Mouse (Mus musculus) central nervous system, embryonic 11.5 days (tissue): Measurements from ENCODE around the gene Wee1. TPM values are rescaled to one million over a fixed set of nuclear protein-coding genes. Genes with fewer than 3 reads are reported as not detected.

Experiments used
- polyA plus RNA-seq: library from polyadenylated mRNA; depleted of rRNA; stranded (reverse); fragments of >200 nt; gene quantifications from 2 replicates; pipeline ENCODE4 v1.2.3, GENCODE M21; 2012; rRNA removed

Gene Wee1
- 33.2 and 33.7 TPM in 2 replicates for polyA plus RNA-seq

DNA sequence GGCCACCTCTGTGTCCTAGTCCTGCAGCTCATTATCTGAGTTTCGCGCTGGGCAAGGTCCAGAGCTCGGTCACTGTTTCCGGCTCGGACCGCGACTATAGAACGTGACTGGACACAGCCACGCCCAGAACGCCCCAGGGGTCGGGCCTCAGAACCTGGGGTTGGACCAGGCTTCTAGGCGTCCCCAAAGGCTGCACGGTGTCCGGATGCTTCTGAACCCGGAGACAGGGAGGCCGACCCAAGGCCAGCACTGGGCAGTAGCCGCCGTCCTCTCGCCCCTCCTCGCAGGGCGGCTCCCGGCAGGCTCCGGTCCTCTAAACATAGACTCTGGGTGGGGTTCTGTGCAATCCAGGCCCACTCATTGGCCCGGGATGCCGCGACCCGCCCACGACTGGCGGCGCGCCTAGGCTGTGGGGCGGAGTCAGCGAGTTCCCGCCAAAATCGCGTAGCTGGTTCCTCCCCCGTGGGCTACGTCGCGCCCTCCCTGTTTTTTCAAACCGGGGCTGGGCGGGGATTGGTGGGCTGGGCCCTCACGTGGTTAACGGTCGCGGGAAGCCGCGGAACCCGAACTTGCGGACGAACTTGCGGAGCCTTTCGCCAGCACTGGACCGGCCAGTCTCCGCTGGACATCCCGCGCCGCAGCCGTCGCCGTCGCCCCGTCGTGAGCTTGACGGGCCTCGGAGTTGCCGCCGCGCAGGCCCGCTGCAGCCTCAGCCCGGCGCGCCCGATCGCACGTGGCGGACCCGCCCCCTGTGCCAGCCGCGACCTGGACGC, at the start of gene Wee1:
Gene Wee1 (plus strand): TSS at position 531 of the 773 bp plus-strand sequence.

Other genes with a start within 250 kb of the Wee1 start
- 67.1 and 99.8 TPM in 2 replicates for gene Dennd5a, start 161.6 kb upstream of the Wee1 start, polyA plus RNA-seq
- 28.8 and 54.6 TPM in 2 replicates for gene Tmem41b, start 135.1 kb upstream of the Wee1 start, polyA plus RNA-seq
- gene Ipo7, start 103.8 kb upstream of the Wee1 start, polyA plus RNA-seq, result 74.9 and 97.2 TPM in 2 replicates
- 14.8 and 29.3 TPM in 2 replicates for gene Zfp143, start 60.8 kb upstream of the Wee1 start, polyA plus RNA-seq
- 15.2 TPM in 2 replicates for gene Swap70, start 99.7 kb downstream of the Wee1 start, polyA plus RNA-seq